Mouse (Mus musculus): ENCODE measurements around the gene Erich4. TPM values are rescaled to one million over a fixed set of nuclear protein-coding genes. Genes with fewer than 3 reads are reported as not detected.

Gene Erich4
- polyA plus RNA-seq, 1 experiment from 2014 or later, result not detected

DNA sequence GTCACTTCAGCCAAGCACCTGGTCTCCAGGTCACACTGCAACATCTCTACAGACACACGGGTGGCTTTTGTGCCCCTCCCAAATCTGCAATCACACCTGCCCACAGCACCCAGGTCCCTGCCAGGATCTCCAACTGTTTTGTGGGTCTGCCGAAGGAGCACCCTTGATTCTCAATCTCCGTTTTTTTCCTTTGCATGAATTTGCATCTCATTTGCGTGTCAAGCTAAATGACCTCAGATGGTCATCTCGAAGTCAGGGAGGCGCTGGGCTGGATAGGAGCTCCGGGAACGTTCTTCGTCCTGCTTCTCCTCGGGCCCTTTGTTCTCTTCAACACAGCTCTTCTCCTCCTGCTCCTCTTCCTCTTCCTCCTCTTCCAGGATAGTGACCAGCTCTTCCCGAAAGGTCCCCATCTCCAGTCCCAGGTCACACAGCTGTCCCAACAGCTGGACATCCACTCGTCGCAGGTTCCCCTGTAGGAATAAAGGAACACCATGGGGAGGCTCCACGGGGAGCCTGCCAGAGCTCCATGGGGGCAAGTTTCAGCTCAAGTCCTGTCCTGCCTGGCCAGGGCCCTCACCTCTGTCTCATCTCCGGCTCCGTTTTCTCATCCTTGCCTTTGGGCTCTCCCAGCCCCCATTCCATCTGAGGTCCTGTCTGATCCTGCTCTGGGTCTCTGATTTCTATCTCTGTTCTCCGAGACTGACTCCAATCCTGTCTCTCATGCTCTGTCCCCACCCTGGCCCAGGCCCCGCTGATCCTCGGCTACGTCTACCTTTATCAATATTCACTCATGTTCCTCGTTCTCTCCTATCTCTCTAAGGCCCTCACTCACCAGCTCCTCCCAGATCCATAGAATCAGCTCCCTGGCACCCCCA, 624 bp downstream of the Erich4 start:
- no peak overlapping the region for H3K4me2 ChIP-seq (ENCODE audit: low read length)
- ATAC-seq, result no peak
- WGBS, result 67% methylated on average over 21 of the region's 21 CpGs
- H3K36me3 ChIP-seq (ENCODE audit: control insufficient read depth, insufficient read depth, low read length), result no peaks in the 10 kb centered on the region
- no peaks in the 10 kb centered on the region for H3K27me3 ChIP-seq (replicated peaks; ENCODE audit: control insufficient read depth, insufficient read depth, low read length)
- H3K4me3 ChIP-seq (ENCODE audit: low read length), result no peak overlapping the region
- H3K9me3 ChIP-seq (ENCODE audit: control insufficient read depth, low read length), result no peaks in the 10 kb centered on the region
- no peak overlapping the region for H3K9ac ChIP-seq (ENCODE audit: low read depth, low read length)
- H3K4me1 ChIP-seq (ENCODE audit: control insufficient read depth, insufficient read depth, low read depth, low read length), result peaks cover 3% of the 10 kb centered on the region
- no peak overlapping the region for H3K27ac ChIP-seq (ENCODE audit: low read depth, low read length)

DNA sequence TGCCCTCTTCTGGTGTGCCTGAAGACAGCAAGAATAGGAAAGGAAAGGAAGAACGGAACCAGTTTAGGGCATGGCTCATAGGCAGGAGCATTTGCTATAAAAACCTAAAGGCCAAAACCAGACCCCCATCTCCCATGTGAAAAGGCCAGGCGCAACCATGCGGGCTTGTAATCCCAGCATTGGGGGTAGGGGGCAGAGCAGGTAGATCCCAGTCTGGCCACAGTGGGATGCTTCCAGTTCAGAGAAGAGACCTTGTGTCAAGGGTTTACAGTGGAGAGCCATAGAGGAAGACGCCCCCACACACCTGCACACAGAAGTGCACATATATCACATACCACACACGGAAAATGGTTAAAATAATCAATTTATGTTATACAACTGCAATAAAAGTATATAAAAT, 1.6 kb downstream of the Erich4 start:
- Histone ChIP-seq H3K4me2 (ENCODE audit: low read length) (no peak overlapping the region), H3K27me3 (replicated peaks; ENCODE audit: control insufficient read depth, insufficient read depth, low read length) (no peaks in the 10 kb centered on the region), H3K27ac (ENCODE audit: low read depth, low read length) (no peak overlapping the region), H3K4me1 (ENCODE audit: control insufficient read depth, insufficient read depth, low read depth, low read length) (peaks cover 3% of the 10 kb centered on the region), H3K36me3 (ENCODE audit: control insufficient read depth, insufficient read depth, low read length) (no peaks in the 10 kb centered on the region), H3K4me3 (ENCODE audit: low read length) (no peak overlapping the region), H3K9me3 (ENCODE audit: control insufficient read depth, low read length) (no peaks in the 10 kb centered on the region), H3K9ac (ENCODE audit: low read depth, low read length) (no peak overlapping the region)
- WGBS, result 91% methylated on average over 5 of the region's 5 CpGs
- no peak for ATAC-seq

DNA sequence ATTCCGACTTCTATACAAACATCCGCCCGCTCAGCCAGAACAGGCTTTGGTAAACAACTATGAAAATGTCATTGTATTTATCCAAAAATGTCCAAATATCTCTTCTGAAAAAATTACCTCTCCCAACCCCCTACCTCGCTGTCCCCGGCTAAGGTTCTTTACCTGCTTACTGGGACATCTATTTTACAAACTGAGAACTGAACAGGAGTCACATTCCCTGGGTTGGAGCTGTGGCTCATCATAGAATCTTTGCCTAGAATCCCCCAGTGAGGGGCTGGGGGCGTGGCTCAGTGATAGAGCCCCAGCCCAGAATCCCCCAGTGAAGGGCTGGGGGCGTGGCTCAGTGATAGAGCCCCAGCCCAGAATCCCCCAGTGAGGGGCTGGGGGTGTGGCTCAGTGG, 4.2 kb downstream of the Erich4 start:
- no peak for ATAC-seq
- Histone ChIP-seq H3K27ac (ENCODE audit: low read depth, low read length) (no peak overlapping the region), H3K4me2 (ENCODE audit: low read length) (no peak overlapping the region), H3K36me3 (ENCODE audit: control insufficient read depth, insufficient read depth, low read length) (no peaks in the 10 kb centered on the region), H3K27me3 (replicated peaks; ENCODE audit: control insufficient read depth, insufficient read depth, low read length) (no peaks in the 10 kb centered on the region), H3K4me1 (ENCODE audit: control insufficient read depth, insufficient read depth, low read depth, low read length) (no peaks in the 10 kb centered on the region), H3K9me3 (ENCODE audit: control insufficient read depth, low read length) (peaks cover 4% of the 10 kb centered on the region; the same call in 1 of the 2 replicates), H3K4me3 (ENCODE audit: low read length) (no peak overlapping the region), H3K9ac (ENCODE audit: low read depth, low read length) (no peak overlapping the region)
- WGBS, result 48% methylated on average over 7 of the region's 7 CpGs

DNA sequence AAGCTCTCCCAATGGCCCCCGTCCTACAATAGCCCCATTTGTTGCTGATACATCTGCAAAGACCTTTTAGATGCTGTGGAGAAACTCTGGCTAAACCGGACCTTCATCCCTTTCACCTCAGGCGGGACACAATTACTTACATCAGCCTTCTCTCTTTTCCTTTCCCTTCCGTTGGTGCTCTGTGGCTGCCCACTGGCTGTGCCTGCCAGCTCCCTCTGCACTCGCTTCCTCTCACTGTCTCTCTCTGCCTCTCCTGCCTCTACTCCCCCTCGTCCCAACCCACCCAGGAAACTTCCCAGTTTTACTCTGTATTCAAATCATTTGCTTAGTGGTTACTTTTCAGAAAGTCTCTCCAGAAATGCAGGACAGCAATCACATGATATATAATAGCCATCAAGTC, 5.6 kb downstream of the Erich4 start:
- 51% methylated on average over 6 of the region's 6 CpGs for WGBS
- H3K4me2 ChIP-seq (ENCODE audit: low read length), result no peak overlapping the region
- H3K9me3 ChIP-seq (ENCODE audit: control insufficient read depth, low read length), result peaks cover 4% of the 10 kb centered on the region; the same call in 1 of the 2 replicates
- no peaks in the 10 kb centered on the region for H3K4me1 ChIP-seq (ENCODE audit: control insufficient read depth, insufficient read depth, low read depth, low read length)
- H3K9ac ChIP-seq (ENCODE audit: low read depth, low read length), result no peak overlapping the region
- H3K36me3 ChIP-seq (ENCODE audit: control insufficient read depth, insufficient read depth, low read length), result no peaks in the 10 kb centered on the region
- no peak overlapping the region for H3K4me3 ChIP-seq (ENCODE audit: low read length)
- H3K27me3 ChIP-seq (replicated peaks; ENCODE audit: control insufficient read depth, insufficient read depth, low read length), result no peaks in the 10 kb centered on the region
- ATAC-seq, result no peak
- H3K27ac ChIP-seq (ENCODE audit: low read depth, low read length), result no peak overlapping the region

DNA sequence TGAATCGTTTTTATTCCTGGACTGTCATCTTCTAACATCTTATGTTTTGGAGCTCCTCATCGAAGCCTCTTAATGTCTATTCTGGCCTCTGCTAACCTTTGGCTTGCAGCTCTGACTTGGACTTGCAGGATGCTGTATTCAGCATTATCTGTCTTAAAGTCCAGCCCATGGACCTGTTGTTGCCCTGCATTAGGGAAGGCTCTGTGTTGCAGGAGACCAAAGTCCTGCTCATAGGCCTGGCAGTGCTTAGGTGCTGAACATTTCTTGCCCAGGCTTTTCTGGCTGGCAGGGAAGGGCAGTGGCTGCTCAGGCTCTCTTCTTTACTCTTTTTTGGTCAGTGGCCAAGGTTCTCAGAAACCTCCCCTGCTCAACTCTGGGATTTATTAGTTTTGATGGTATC, 8.5 kb downstream of the Erich4 start:
- H3K36me3 ChIP-seq (ENCODE audit: control insufficient read depth, insufficient read depth, low read length), result no peaks in the 10 kb centered on the region
- H3K4me2 ChIP-seq (ENCODE audit: low read length), result no peak overlapping the region
- H3K27ac ChIP-seq (ENCODE audit: low read depth, low read length), result no peak overlapping the region
- WGBS, result 82% methylated on average over 2 of the region's 2 CpGs
- ATAC-seq, result no peak
- H3K9me3 ChIP-seq (ENCODE audit: control insufficient read depth, low read length), result peaks cover 4% of the 10 kb centered on the region; the same call in 1 of the 2 replicates
- no peaks in the 10 kb centered on the region for H3K27me3 ChIP-seq (replicated peaks; ENCODE audit: control insufficient read depth, insufficient read depth, low read length)
- no peaks in the 10 kb centered on the region for H3K4me1 ChIP-seq (ENCODE audit: control insufficient read depth, insufficient read depth, low read depth, low read length)
- H3K4me3 ChIP-seq (ENCODE audit: low read length), result no peak overlapping the region
- no peak overlapping the region for H3K9ac ChIP-seq (ENCODE audit: low read depth, low read length)

DNA sequence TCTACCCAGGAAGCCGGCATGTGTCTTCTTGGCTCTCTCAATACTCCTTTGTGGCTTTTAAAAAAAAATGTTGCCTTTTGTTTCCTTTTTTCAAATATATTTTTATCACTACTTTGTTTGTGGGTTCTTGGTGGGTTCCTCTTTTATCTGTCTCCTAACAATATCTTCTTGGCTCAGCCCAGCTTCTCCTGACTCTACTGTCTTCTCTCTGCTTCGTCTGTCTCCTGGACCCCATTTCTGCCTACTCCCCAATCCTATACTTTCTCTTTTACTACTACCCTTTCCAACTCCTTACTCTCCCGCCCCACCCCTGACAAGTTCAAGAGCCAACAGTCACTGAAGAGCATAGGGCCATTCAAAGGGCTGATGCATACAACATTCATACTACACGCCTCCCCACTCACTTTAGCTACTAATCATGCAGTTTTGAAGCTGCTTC, 9.0 kb downstream of the Erich4 start:
- ATAC-seq, result no peak
- Histone ChIP-seq H3K9me3 (ENCODE audit: control insufficient read depth, low read length) (peaks cover 4% of the 10 kb centered on the region; the same call in 1 of the 2 replicates), H3K27ac (ENCODE audit: low read depth, low read length) (no peak overlapping the region), H3K4me3 (ENCODE audit: low read length) (no peak overlapping the region), H3K4me2 (ENCODE audit: low read length) (no peak overlapping the region), H3K36me3 (ENCODE audit: control insufficient read depth, insufficient read depth, low read length) (no peaks in the 10 kb centered on the region), H3K4me1 (ENCODE audit: control insufficient read depth, insufficient read depth, low read depth, low read length) (no peaks in the 10 kb centered on the region), H3K27me3 (replicated peaks; ENCODE audit: control insufficient read depth, insufficient read depth, low read length) (no peaks in the 10 kb centered on the region), H3K9ac (ENCODE audit: low read depth, low read length) (no peak overlapping the region)
- 87% methylated on average over 4 of the region's 4 CpGs for WGBS

DNA sequence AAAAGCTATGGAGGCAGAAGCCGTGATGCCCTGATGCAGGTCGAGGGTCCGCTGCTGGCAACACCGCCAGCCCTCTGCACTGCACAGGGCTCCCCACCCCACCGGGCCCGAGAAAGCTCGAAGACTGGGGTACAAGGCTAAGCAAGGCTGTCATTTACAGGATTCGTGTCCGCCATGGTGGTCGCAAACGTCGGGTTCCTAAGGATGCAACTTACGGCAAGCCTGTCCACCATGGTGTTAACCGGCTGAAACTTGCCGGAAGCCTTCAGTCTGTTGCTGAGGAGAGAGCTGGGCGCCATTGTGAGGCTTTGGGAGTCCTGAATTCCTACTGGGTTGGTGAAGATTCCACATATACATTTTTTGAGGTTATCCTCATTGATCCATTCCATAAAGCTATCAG, 14.3 kb downstream of the Erich4 start:
- Histone ChIP-seq H3K4me3 (ENCODE audit: low read length) (no peak overlapping the region), H3K36me3 (ENCODE audit: control insufficient read depth, insufficient read depth, low read length) (no peaks in the 10 kb centered on the region), H3K9ac (ENCODE audit: low read depth, low read length) (no peak overlapping the region), H3K4me2 (ENCODE audit: low read length) (no peak overlapping the region), H3K4me1 (ENCODE audit: control insufficient read depth, insufficient read depth, low read depth, low read length) (no peaks in the 10 kb centered on the region), H3K27me3 (replicated peaks; ENCODE audit: control insufficient read depth, insufficient read depth, low read length) (no peaks in the 10 kb centered on the region), H3K27ac (ENCODE audit: low read depth, low read length) (no peak overlapping the region), H3K9me3 (ENCODE audit: control insufficient read depth, low read length) (no peaks in the 10 kb centered on the region)
- 88% methylated on average over 16 of the region's 16 CpGs for WGBS
- no peak for ATAC-seq

DNA sequence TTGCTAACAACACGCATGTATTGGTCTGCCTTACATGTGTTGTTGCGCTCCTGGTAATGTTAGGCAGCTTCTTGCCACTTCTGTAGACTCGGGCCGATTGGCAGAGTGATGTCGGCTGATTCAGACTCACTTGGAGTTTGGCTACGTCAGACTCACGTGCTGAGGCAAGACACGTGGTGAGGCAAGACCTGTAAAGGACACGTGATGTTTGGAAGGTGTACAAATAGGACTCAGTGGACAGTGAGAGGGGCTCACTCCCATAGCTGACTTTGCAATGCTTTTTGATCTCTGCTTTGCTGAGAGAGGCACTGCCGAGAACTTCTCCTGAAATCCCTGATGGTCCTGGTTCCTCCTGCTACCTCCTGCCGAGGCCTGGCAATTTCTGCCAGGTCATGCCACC, 15.0 kb downstream of the Erich4 start:
- no peaks in the 10 kb centered on the region for H3K27me3 ChIP-seq (replicated peaks; ENCODE audit: control insufficient read depth, insufficient read depth, low read length)
- no peak for ATAC-seq
- H3K9ac ChIP-seq (ENCODE audit: low read depth, low read length), result no peak overlapping the region
- H3K4me2 ChIP-seq (ENCODE audit: low read length), result no peak overlapping the region
- 95% methylated on average over 11 of the region's 11 CpGs for WGBS
- H3K4me3 ChIP-seq (ENCODE audit: low read length), result no peak overlapping the region
- no peaks in the 10 kb centered on the region for H3K9me3 ChIP-seq (ENCODE audit: control insufficient read depth, low read length)
- H3K4me1 ChIP-seq (ENCODE audit: control insufficient read depth, insufficient read depth, low read depth, low read length), result no peaks in the 10 kb centered on the region
- H3K27ac ChIP-seq (ENCODE audit: low read depth, low read length), result no peak overlapping the region
- no peaks in the 10 kb centered on the region for H3K36me3 ChIP-seq (ENCODE audit: control insufficient read depth, insufficient read depth, low read length)

DNA sequence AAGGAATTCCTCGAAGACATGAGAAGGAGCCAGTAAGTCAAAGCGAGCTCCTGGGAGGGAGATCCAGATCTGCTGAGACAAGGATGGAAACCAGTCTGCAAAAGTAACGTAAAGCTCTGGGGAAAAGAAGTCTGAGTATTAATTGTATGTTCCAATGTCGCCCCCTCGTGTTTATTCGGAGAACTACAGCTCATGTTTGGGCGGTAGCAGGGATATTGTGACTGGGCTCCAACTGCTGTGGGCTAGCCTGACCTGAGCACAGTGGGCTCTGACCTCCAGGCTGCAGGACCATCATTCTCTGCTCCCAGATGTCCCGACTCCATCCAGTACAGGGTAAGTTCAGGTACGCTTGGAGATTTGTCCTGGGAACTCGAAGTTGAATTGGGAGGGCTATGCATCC, 16.0 kb downstream of the Erich4 start:
- no peak overlapping the region for H3K9ac ChIP-seq (ENCODE audit: low read depth, low read length)
- no peaks in the 10 kb centered on the region for H3K9me3 ChIP-seq (ENCODE audit: control insufficient read depth, low read length)
- no peaks in the 10 kb centered on the region for H3K4me1 ChIP-seq (ENCODE audit: control insufficient read depth, insufficient read depth, low read depth, low read length)
- H3K36me3 ChIP-seq (ENCODE audit: control insufficient read depth, insufficient read depth, low read length), result no peaks in the 10 kb centered on the region
- H3K27ac ChIP-seq (ENCODE audit: low read depth, low read length), result no peak overlapping the region
- H3K4me3 ChIP-seq (ENCODE audit: low read length), result no peak overlapping the region
- 17% methylated on average over 10 of the region's 10 CpGs for WGBS
- no peaks in the 10 kb centered on the region for H3K27me3 ChIP-seq (replicated peaks; ENCODE audit: control insufficient read depth, insufficient read depth, low read length)
- peak; percentile 34; the same call in 1 of the 2 replicates for ATAC-seq
- no peak overlapping the region for H3K4me2 ChIP-seq (ENCODE audit: low read length)

Measured in hindbrain, embryonic 16.5 days (tissue).